Mouse (Mus musculus) liver, embryonic 16.5 days (tissue): ENCODE results near the gene Rln1. TPM values are rescaled to one million over a fixed set of nuclear protein-coding genes. Genes with fewer than 3 reads are reported as not detected.

Experiments used
- ATAC-seq: fragments of 200-750 bp; cut with Nextera tagmentation; 2 replicates; pipeline ENCODE4 v1.8.0; 2017; ENCODE audit warnings: low read depth, mild to moderate bottlenecking, moderate number of reproducible peaks, moderate library complexity
- H3K27ac ChIP-seq: fragments of 300-500 bp; sonication (generic); 2 replicates; pipeline ENCODE4 v1.5.1; 2014; ENCODE audit warnings: mild to moderate bottlenecking, low read length
- H3K27me3 ChIP-seq: fragments of 300-500 bp; sonication (generic); 2 replicates; pipeline ENCODE4 v1.6.1; 2014; ENCODE audit warnings: low read depth, low read length, mixed read lengths; ENCODE audit not compliant: control insufficient read depth, insufficient read depth
- H3K36me3 ChIP-seq: fragments of 300-500 bp; sonication (generic); 2 replicates; pipeline ENCODE4 v1.6.1; 2014; ENCODE audit warnings: mild to moderate bottlenecking; ENCODE audit not compliant: control insufficient read depth, insufficient read depth
- H3K4me1 ChIP-seq: fragments of 300-500 bp; sonication (generic); 2 replicates; pipeline ENCODE4 v1.6.1; 2014; ENCODE audit warnings: low read depth, low read length, mixed read lengths; ENCODE audit not compliant: control insufficient read depth
- H3K4me2 ChIP-seq: fragments of 300-500 bp; sonication (generic); 2 replicates; pipeline ENCODE4 v1.6.1; 2014; ENCODE audit warnings: low read depth, low read length, mixed read lengths
- H3K4me3 ChIP-seq: fragments of 300-500 bp; sonication (generic); 2 replicates; pipeline ENCODE4 v1.5.1; 2014; ENCODE audit warnings: low read depth, mild to moderate bottlenecking, low read length
- H3K9ac ChIP-seq: fragments of 300-500 bp; sonication (generic); 2 replicates; pipeline ENCODE4 v1.6.1; 2014; ENCODE audit warnings: low read depth, low read length
- H3K9me3 ChIP-seq: fragments of 300-500 bp; sonication (generic); replicated peaks from 2 replicates; pipeline ENCODE4 v1.6.1; 2016; ENCODE audit warnings: low read length; ENCODE audit not compliant: control insufficient read depth
- WGBS: fragments of 180-500 bp; shearing (Covaris S2); extraction: QIAGEN DNeasy Blood & Tissue Kit; methylation state at CpG from one replicate; pipeline ENCODE4 v1.1.7; 2014; ENCODE audit not compliant: insufficient replicate concordance; 5-methylcytosine and 5-hydroxymethylcytosine counted together
- polyA plus RNA-seq: library from polyadenylated mRNA; unstranded; fragments of >200 nt; fragmentation: Nextera tagmentation; extraction: Ambion mirVana; gene quantifications from 2 replicates; pipeline ENCODE4 v1.2.1, GENCODE M21; 2015

Gene Rln1
- polyA plus RNA-seq, 1 experiment from 2014 or later = not detected

GRCm38 (mm10) chr19:29323416-29324049, 10.9 kb downstream of the Rln1 start:
- 56% methylated on average over 8 of the region's 8 CpGs for WGBS
- no peak overlapping the region for H3K4me2 ChIP-seq

DNA sequence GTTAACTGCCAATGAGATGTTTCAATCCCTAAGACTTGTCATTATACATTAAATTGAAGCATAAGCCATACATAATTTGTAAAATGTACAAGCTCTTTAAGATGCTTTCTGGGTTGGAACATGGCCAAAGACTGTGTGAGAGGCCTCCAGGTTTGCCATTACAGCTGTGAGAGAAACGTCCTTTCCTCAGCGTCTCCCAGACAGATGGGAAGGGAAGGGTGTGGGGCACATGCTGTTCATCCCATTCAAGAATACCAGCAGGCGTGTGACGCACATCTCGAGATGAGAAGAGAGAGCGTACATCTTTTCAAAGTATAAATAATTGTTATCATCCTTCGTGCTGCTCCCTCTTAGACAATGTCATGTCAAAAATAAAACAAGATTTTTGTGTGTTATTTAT, 21.8 kb downstream of the Rln1 start:
- no peaks in the 10 kb centered on the region for H3K27me3 ChIP-seq
- H3K9ac ChIP-seq = no peak overlapping the region
- ATAC-seq = no peak
- H3K27ac ChIP-seq = no peak overlapping the region
- no peak overlapping the region for H3K4me2 ChIP-seq
- no peak overlapping the region for H3K4me3 ChIP-seq
- H3K4me1 ChIP-seq = no peaks in the 10 kb centered on the region
- peaks cover 20% of the 10 kb centered on the region for H3K36me3 ChIP-seq
- 85% methylated on average over 7 of the region's 7 CpGs for WGBS
- no peaks in the 10 kb centered on the region for H3K9me3 ChIP-seq

More at GRCm38 (mm10) chr19:29323416-29324049, 10.9 kb downstream of the Rln1 start:
- no peak overlapping the region for H3K9ac ChIP-seq
- H3K4me3 ChIP-seq = no peak overlapping the region
- H3K9me3 ChIP-seq = no peaks in the 10 kb centered on the region
- H3K4me1 ChIP-seq = peaks cover 9% of the 10 kb centered on the region
- no peak overlapping the region for H3K27ac ChIP-seq
- 0 out of 2 replicates have a peak, but pooled peaks cover 2% of the 10 kb centered on the region for H3K27me3 ChIP-seq
- ATAC-seq = no peak
- H3K36me3 ChIP-seq = no peaks in the 10 kb centered on the region

DNA sequence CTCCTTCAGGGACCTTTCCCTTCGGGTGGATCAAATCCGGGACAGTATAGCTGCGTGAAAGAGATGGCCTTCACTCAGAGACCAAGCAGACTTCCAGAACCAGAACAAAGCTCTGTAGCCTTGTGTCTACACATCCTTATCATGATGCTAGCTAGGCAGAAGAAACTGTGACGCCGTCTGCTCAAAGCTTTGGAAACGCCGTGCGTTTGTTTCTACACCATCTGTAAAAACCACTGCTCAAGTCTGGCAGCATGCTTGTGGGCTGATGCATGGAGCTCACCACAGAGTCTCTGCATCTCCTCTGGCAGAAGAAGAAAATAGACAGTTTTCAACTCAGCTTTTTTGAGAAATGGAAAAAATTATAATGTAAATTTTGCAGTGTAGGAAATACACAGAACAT, 22.7 kb downstream of the Rln1 start:
- Histone ChIP-seq H3K27ac (no peak overlapping the region), H3K4me3 (no peak overlapping the region), H3K36me3 (peaks cover 20% of the 10 kb centered on the region), H3K4me2 (no peak overlapping the region), H3K9ac (no peak overlapping the region), H3K27me3 (no peaks in the 10 kb centered on the region), H3K4me1 (no peaks in the 10 kb centered on the region), H3K9me3 (no peaks in the 10 kb centered on the region)
- 92% methylated on average over 8 of the region's 8 CpGs for WGBS
- ATAC-seq = no peak

DNA sequence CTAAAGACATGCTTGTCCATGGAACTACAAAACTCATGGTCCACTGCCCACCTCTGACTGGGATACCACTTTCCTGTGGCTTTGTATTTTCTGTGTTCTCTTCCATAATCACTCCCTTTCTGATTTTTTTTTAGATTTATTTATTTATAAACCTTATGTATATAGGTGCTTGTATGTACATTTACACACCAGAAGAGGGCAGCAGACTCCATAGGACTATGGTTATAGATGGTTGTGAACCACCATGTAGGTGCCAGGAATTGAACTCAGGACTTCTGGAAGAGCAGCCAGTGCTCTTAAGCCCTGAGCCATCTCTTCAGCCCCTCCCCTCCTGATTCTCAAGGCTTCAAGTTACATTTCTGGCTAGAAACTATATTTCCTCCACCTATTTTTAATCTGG, 25.6 kb downstream of the Rln1 start:
- H3K27me3 ChIP-seq = no peaks in the 10 kb centered on the region
- no peak overlapping the region for H3K27ac ChIP-seq
- no peaks in the 10 kb centered on the region for H3K4me1 ChIP-seq
- no peaks in the 10 kb centered on the region for H3K9me3 ChIP-seq
- no peak for ATAC-seq
- H3K4me2 ChIP-seq = no peak overlapping the region
- peaks cover 22% of the 10 kb centered on the region for H3K36me3 ChIP-seq
- no peak overlapping the region for H3K4me3 ChIP-seq
- no peak overlapping the region for H3K9ac ChIP-seq

GRCm38 (mm10) chr19:29302119-29302518, 32.4 kb downstream of the Rln1 start:
- peaks cover 35% of the 10 kb centered on the region for H3K36me3 ChIP-seq
- no peak overlapping the region for H3K9ac ChIP-seq
- no peak for ATAC-seq
- 87% methylated on average over 2 of the region's 2 CpGs for WGBS
- no peak overlapping the region for H3K4me2 ChIP-seq
- H3K9me3 ChIP-seq = no peaks in the 10 kb centered on the region
- no peaks in the 10 kb centered on the region for H3K4me1 ChIP-seq
- H3K27ac ChIP-seq = no peak overlapping the region
- no peaks in the 10 kb centered on the region for H3K27me3 ChIP-seq
- H3K4me3 ChIP-seq = no peak overlapping the region

- H3K27me3 ChIP-seq = no peaks in the 10 kb centered on the region
- no peak overlapping the region for H3K27ac ChIP-seq
- WGBS = 89% methylated on average over 13 of the region's 13 CpGs
- H3K4me1 ChIP-seq = no peaks in the 10 kb centered on the region
- no peak for ATAC-seq
- H3K9ac ChIP-seq = no peak overlapping the region
- H3K9me3 ChIP-seq = no peaks in the 10 kb centered on the region
- peaks cover 44% of the 10 kb centered on the region for H3K36me3 ChIP-seq
- H3K4me2 ChIP-seq = no peak overlapping the region
- H3K4me3 ChIP-seq = no peak overlapping the region
These were observed 33.6 kb downstream of the Rln1 start for GRCm38 (mm10) chr19:29300919-29301318.

GRCm38 (mm10) chr19:29297366-29297765, 37.1 kb downstream of the Rln1 start:
- Histone ChIP-seq H3K4me2 (no peak overlapping the region), H3K27me3 (no peaks in the 10 kb centered on the region), H3K36me3 (peaks cover 52% of the 10 kb centered on the region), H3K27ac (no peak overlapping the region), H3K4me1 (no peaks in the 10 kb centered on the region), H3K9me3 (no peaks in the 10 kb centered on the region), H3K9ac (no peak overlapping the region), H3K4me3 (no peak overlapping the region)
- no peak for ATAC-seq
- WGBS = 89% methylated on average over 1 of the region's 1 CpGs

- ATAC-seq = no peak
- Histone ChIP-seq H3K36me3 (peaks cover 61% of the 10 kb centered on the region), H3K9me3 (no peaks in the 10 kb centered on the region)
These were observed 38.3 kb downstream of the Rln1 start for GRCm38 (mm10) chr19:29296166-29296565.

DNA sequence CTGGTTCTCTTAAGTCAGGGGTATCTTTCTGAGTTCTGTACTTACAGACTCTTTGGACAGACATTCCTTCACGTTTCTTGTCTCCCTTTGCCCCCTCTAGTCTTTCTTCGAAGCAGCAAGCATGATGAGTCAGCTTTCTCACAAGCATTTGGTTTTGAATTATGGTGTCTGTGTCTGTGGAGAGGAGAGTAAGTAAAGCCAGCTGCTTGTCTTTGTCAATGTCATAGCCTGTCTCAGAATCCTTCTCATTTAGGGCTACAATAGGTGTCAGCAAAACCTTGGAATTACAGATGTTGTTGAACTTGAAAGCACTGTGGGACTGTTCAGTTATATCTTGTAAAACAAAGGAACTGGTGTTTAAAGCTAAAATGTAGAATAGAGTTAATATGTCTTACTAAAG, 39.7 kb downstream of the Rln1 start:
- H3K9ac ChIP-seq = no peak overlapping the region
- 78% methylated on average over 2 of the region's 2 CpGs for WGBS
- peaks cover 51% of the 10 kb centered on the region for H3K36me3 ChIP-seq
- no peaks in the 10 kb centered on the region for H3K4me1 ChIP-seq
- H3K4me2 ChIP-seq = no peak overlapping the region
- no peaks in the 10 kb centered on the region for H3K27me3 ChIP-seq
- H3K4me3 ChIP-seq = no peak overlapping the region
- no peak overlapping the region for H3K27ac ChIP-seq
- no peaks in the 10 kb centered on the region for H3K9me3 ChIP-seq
- no peak for ATAC-seq

More at GRCm38 (mm10) chr19:29296166-29296565, 38.3 kb downstream of the Rln1 start:
- no peaks in the 10 kb centered on the region for H3K4me1 ChIP-seq
- no peaks in the 10 kb centered on the region for H3K27me3 ChIP-seq
- no peak overlapping the region for H3K4me2 ChIP-seq
- H3K4me3 ChIP-seq = no peak overlapping the region
- H3K9ac ChIP-seq = no peak overlapping the region
- H3K27ac ChIP-seq = no peak overlapping the region
